Mouse (Mus musculus) central nervous system, embryonic 18 days (tissue): Measurements from ENCODE around the gene Chd1. TPM values are rescaled to one million over a fixed set of nuclear protein-coding genes. Genes with fewer than 3 reads are reported as not detected.

Experiments used
- polyA plus RNA-seq: library from polyadenylated mRNA; depleted of rRNA; stranded (reverse); fragments of >200 nt; gene quantifications from 2 replicates; pipeline ENCODE4 v1.2.3, GENCODE M21; 2012; rRNA removed

Gene Chd1
- polyA plus RNA-seq, result 6.5 and 7.0 TPM in 2 replicates

GRCm38 (mm10) chr17:15704475-15705300 is at the start of gene Chd1:
Chd1 (plus strand) TSS chr17:15704967.

Other genes starting within 250 kb of the Chd1 start
- gene Psmb1, start 205.2 kb upstream of the Chd1 start, polyA plus RNA-seq, result 182 and 191 TPM in 2 replicates
- 70.5 and 71.9 TPM in 2 replicates for gene Tbp, start 205.1 kb upstream of the Chd1 start, polyA plus RNA-seq
- 33.4 and 35.5 TPM in 2 replicates for gene Pdcd2, start 177.7 kb upstream of the Chd1 start, polyA plus RNA-seq
- gene Prdm9, start 140.6 kb upstream of the Chd1 start, polyA plus RNA-seq, result 2.0 and 2.6 TPM in 2 replicates
- gene Rgmb, start 126.1 kb downstream of the Chd1 start, polyA plus RNA-seq, result 96.3 and 103 TPM in 2 replicates